Mouse (Mus musculus) neural tube, embryonic 13.5 days (tissue): ENCODE measurements around the gene Gxylt2. TPM values are rescaled to one million over a fixed set of nuclear protein-coding genes. Genes with fewer than 3 reads are reported as not detected.
A peak's percentile ranks its signal among the peaks of the same experiment; 100 is the strongest.

Experiments
- ATAC-seq: fragments of 200-750 bp; cut with Nextera tagmentation; 2 replicates; pipeline ENCODE4 v1.8.0; 2017; ENCODE audit warnings: low read depth, mild to moderate bottlenecking, moderate TSS enrichment, moderate library complexity
- H3K27ac ChIP-seq: fragments of 300-500 bp; sonication (generic); replicated peaks from 2 replicates; pipeline ENCODE4 v1.5.1; 2015; ENCODE audit warnings: moderate library complexity, mild to moderate bottlenecking, inconsistent platforms
- H3K27me3 ChIP-seq: fragments of 300-500 bp; sonication (generic); 2 replicates; pipeline ENCODE4 v1.6.1; 2015; ENCODE audit warnings: mild to moderate bottlenecking, inconsistent platforms
- H3K36me3 ChIP-seq: fragments of 300-500 bp; sonication (generic); 2 replicates; pipeline ENCODE4 v1.6.1; 2015; ENCODE audit warnings: mild to moderate bottlenecking, inconsistent platforms
- H3K4me1 ChIP-seq: fragments of 300-500 bp; sonication (generic); replicated peaks from 2 replicates; pipeline ENCODE4 v1.6.1; 2015; ENCODE audit warnings: inconsistent platforms
- H3K4me2 ChIP-seq: fragments of 300-500 bp; sonication (generic); 2 replicates; pipeline ENCODE4 v1.6.1; 2015; ENCODE audit warnings: inconsistent platforms, mild to moderate bottlenecking, moderate library complexity
- H3K4me3 ChIP-seq: fragments of 300-500 bp; sonication (generic); 2 replicates; pipeline ENCODE4 v1.5.1; 2015; ENCODE audit warnings: mild to moderate bottlenecking, inconsistent platforms
- H3K9ac ChIP-seq: fragments of 300-500 bp; sonication (generic); 2 replicates; pipeline ENCODE4 v1.6.1; 2015; ENCODE audit warnings: moderate library complexity, mild to moderate bottlenecking, inconsistent platforms
- H3K9me3 ChIP-seq: fragments of 300-500 bp; sonication (generic); 2 replicates; pipeline ENCODE4 v1.6.1; 2016; ENCODE audit warnings: inconsistent platforms
- WGBS: fragments of 180-500 bp; shearing (Covaris S2); methylation state at CpG from one replicate; pipeline ENCODE4 v1.1.7; 2015; 5-methylcytosine and 5-hydroxymethylcytosine counted together
- polyA plus RNA-seq: library from polyadenylated mRNA; unstranded; fragments of >200 nt; fragmentation: Nextera tagmentation; extraction: Ambion mirVana; gene quantifications from 2 replicates; pipeline ENCODE4 v1.2.1, GENCODE M21; 2015

The Gxylt2 gene
- polyA plus RNA-seq = 2.1 and 3.0 TPM in 2 replicates

- H3K27me3 ChIP-seq = peaks cover 58% of the 10 kb centered on the region
- under 1% methylated on average over 61 of the region's 77 CpGs for WGBS
- H3K4me2 ChIP-seq = peak within 1 kb of the TSS; percentile 93
- no peak within 1 kb of the TSS for H3K27ac ChIP-seq
- peak within 1 kb of the TSS; percentile 65 for H3K4me3 ChIP-seq
- H3K4me1 ChIP-seq = peaks cover 19% of the 10 kb centered on the region
- ATAC-seq = peak; percentile 95
- no peaks in the 10 kb centered on the region for H3K36me3 ChIP-seq
- no peaks in the 10 kb centered on the region for H3K9me3 ChIP-seq
- peak within 1 kb of the TSS; percentile 75 for H3K9ac ChIP-seq
Observed at GRCm38 (mm10) chr6:100704574-100705365, at the start of gene Gxylt2. TSS of gene Gxylt2 (plus strand) at chr6:100704734.

GRCm38 (mm10) chr6:100660395-100660794 lies 44.1 kb upstream of the Gxylt2 start:
- no peak overlapping the region for H3K27ac ChIP-seq
- WGBS = 71% methylated on average over 5 of the region's 5 CpGs
- no peaks in the 10 kb centered on the region; the same call in 1 of the 2 replicates for H3K4me1 ChIP-seq
- H3K4me2 ChIP-seq = no peak overlapping the region
- no peak for ATAC-seq
- H3K9ac ChIP-seq = no peak overlapping the region
- no peaks in the 10 kb centered on the region for H3K27me3 ChIP-seq
- H3K36me3 ChIP-seq = peaks cover 24% of the 10 kb centered on the region
- H3K4me3 ChIP-seq = no peak overlapping the region
- no peaks in the 10 kb centered on the region for H3K9me3 ChIP-seq

GRCm38 (mm10) chr6:100662224-100662623 lies 42.3 kb upstream of the Gxylt2 start:
- Histone ChIP-seq H3K9ac (no peak overlapping the region), H3K4me3 (no peak overlapping the region)
- ATAC-seq = no peak

GRCm38 (mm10) chr6:100667644-100668043 lies 36.9 kb upstream of the Gxylt2 start:
- 83% methylated on average over 8 of the region's 8 CpGs for WGBS
- H3K4me2 ChIP-seq = no peak overlapping the region
- peaks cover 24% of the 10 kb centered on the region for H3K36me3 ChIP-seq
- H3K27ac ChIP-seq = no peak overlapping the region
- no peak overlapping the region for H3K4me3 ChIP-seq
- H3K9ac ChIP-seq = no peak overlapping the region
- H3K9me3 ChIP-seq = no peaks in the 10 kb centered on the region
- ATAC-seq = no peak
- H3K27me3 ChIP-seq = peaks cover 9% of the 10 kb centered on the region
- H3K4me1 ChIP-seq = peaks cover 15% of the 10 kb centered on the region

More at GRCm38 (mm10) chr6:100662224-100662623, 42.3 kb upstream of the Gxylt2 start:
- Histone ChIP-seq H3K27me3 (no peaks in the 10 kb centered on the region), H3K4me1 (no peaks in the 10 kb centered on the region; the same call in 1 of the 2 replicates), H3K9me3 (no peaks in the 10 kb centered on the region), H3K36me3 (peaks cover 24% of the 10 kb centered on the region), H3K27ac (no peak overlapping the region), H3K4me2 (no peak overlapping the region)
- WGBS = 72% methylated on average over 6 of the region's 6 CpGs

- Histone ChIP-seq H3K27ac (no peak overlapping the region), H3K36me3 (peaks cover 12% of the 10 kb centered on the region), H3K9ac (no peak overlapping the region), H3K4me1 (peaks cover 15% of the 10 kb centered on the region), H3K4me2 (no peak overlapping the region), H3K27me3 (peaks cover 12% of the 10 kb centered on the region), H3K4me3 (no peak overlapping the region), H3K9me3 (no peaks in the 10 kb centered on the region)
- WGBS = 85% methylated on average over 2 of the region's 2 CpGs
- no peak for ATAC-seq
Observed at GRCm38 (mm10) chr6:100668858-100669257, 35.7 kb upstream of the Gxylt2 start.

- H3K4me2 ChIP-seq = peak overlapping the region; percentile 95
Observed at GRCm38 (mm10) chr6:100670370-100670841, 34.1 kb upstream of the Gxylt2 start.

GRCm38 (mm10) chr6:100670880-100671344 lies 33.6 kb upstream of the Gxylt2 start, which contains the start of gene Shq1:
TSS of gene Shq1 (minus strand) at chr6:100671157.
- H3K9ac ChIP-seq = peak within 1 kb of the TSS; percentile 72
- peak within 1 kb of the TSS; percentile 95 for H3K4me2 ChIP-seq
- peak; percentile 94 for ATAC-seq
- WGBS = under 1% methylated on average over 49 of the region's 49 CpGs
- H3K36me3 ChIP-seq = no peaks in the 10 kb centered on the region
- no peak within 1 kb of the TSS for H3K27ac ChIP-seq
- H3K4me3 ChIP-seq = peak within 1 kb of the TSS; percentile 86
- H3K4me1 ChIP-seq = peaks cover 15% of the 10 kb centered on the region
- no peaks in the 10 kb centered on the region for H3K9me3 ChIP-seq
- peaks cover 12% of the 10 kb centered on the region for H3K27me3 ChIP-seq

More at GRCm38 (mm10) chr6:100670370-100670841, 34.1 kb upstream of the Gxylt2 start:
- H3K9ac ChIP-seq = peak overlapping the region; percentile 72
- H3K27ac ChIP-seq = no peak overlapping the region
- H3K9me3 ChIP-seq = no peaks in the 10 kb centered on the region
- ATAC-seq = peak; percentile 66
- H3K27me3 ChIP-seq = peaks cover 12% of the 10 kb centered on the region
- peaks cover 15% of the 10 kb centered on the region for H3K4me1 ChIP-seq
- peak overlapping the region; percentile 86 for H3K4me3 ChIP-seq
- WGBS = under 1% methylated on average over 32 of the region's 32 CpGs
- no peaks in the 10 kb centered on the region for H3K36me3 ChIP-seq

- Histone ChIP-seq H3K27ac (no peak overlapping the region), H3K4me1 (peaks cover 15% of the 10 kb centered on the region), H3K9ac (no peak overlapping the region), H3K4me3 (peak overlapping the region; percentile 86), H3K9me3 (no peaks in the 10 kb centered on the region), H3K36me3 (no peaks in the 10 kb centered on the region), H3K4me2 (peak overlapping the region; percentile 95), H3K27me3 (peaks cover 12% of the 10 kb centered on the region)
- ATAC-seq = no peak
- 9% methylated on average over 7 of the region's 7 CpGs for WGBS
Observed at GRCm38 (mm10) chr6:100671401-100671800, 33.1 kb upstream of the Gxylt2 start.

GRCm38 (mm10) chr6:100674974-100675373 lies 29.6 kb upstream of the Gxylt2 start:
- Histone ChIP-seq H3K4me3 (no peak overlapping the region), H3K4me2 (no peak overlapping the region), H3K27ac (no peak overlapping the region), H3K36me3 (no peaks in the 10 kb centered on the region), H3K9me3 (no peaks in the 10 kb centered on the region), H3K9ac (no peak overlapping the region), H3K4me1 (peaks cover 10% of the 10 kb centered on the region), H3K27me3 (peaks cover 12% of the 10 kb centered on the region)
- WGBS = 30% methylated on average over 6 of the region's 6 CpGs
- no peak for ATAC-seq

GRCm38 (mm10) chr6:100676461-100676860 lies 28.1 kb upstream of the Gxylt2 start:
- ATAC-seq = no peak
- H3K9me3 ChIP-seq = no peaks in the 10 kb centered on the region

GRCm38 (mm10) chr6:100678636-100679035 lies 25.9 kb upstream of the Gxylt2 start:
- no peaks in the 10 kb centered on the region for H3K4me1 ChIP-seq
- no peak overlapping the region for H3K4me2 ChIP-seq
- no peaks in the 10 kb centered on the region for H3K36me3 ChIP-seq
- WGBS = 92% methylated on average over 2 of the region's 2 CpGs
- no peaks in the 10 kb centered on the region; the same call in 1 of the 2 replicates for H3K27me3 ChIP-seq
- no peak overlapping the region for H3K27ac ChIP-seq
- no peak overlapping the region for H3K9ac ChIP-seq
- no peak overlapping the region for H3K4me3 ChIP-seq
- ATAC-seq = no peak
- H3K9me3 ChIP-seq = no peaks in the 10 kb centered on the region

More at GRCm38 (mm10) chr6:100676461-100676860, 28.1 kb upstream of the Gxylt2 start:
- 89% methylated on average over 6 of the region's 7 CpGs for WGBS
- peaks cover 12% of the 10 kb centered on the region for H3K27me3 ChIP-seq
- no peak overlapping the region for H3K27ac ChIP-seq
- no peak overlapping the region for H3K9ac ChIP-seq
- no peaks in the 10 kb centered on the region for H3K36me3 ChIP-seq
- peaks cover 2% of the 10 kb centered on the region for H3K4me1 ChIP-seq
- H3K4me2 ChIP-seq = no peak overlapping the region
- no peak overlapping the region for H3K4me3 ChIP-seq

- no peaks in the 10 kb centered on the region for H3K36me3 ChIP-seq
- no peak overlapping the region for H3K4me3 ChIP-seq
- no peak for ATAC-seq
- H3K27ac ChIP-seq = no peak overlapping the region
- H3K9ac ChIP-seq = no peak overlapping the region
- no peaks in the 10 kb centered on the region for H3K9me3 ChIP-seq
- 86% methylated on average over 2 of the region's 2 CpGs for WGBS
- H3K4me2 ChIP-seq = no peak overlapping the region
- H3K27me3 ChIP-seq = no peaks in the 10 kb centered on the region
- no peaks in the 10 kb centered on the region for H3K4me1 ChIP-seq
Observed at GRCm38 (mm10) chr6:100686341-100686740, 18.2 kb upstream of the Gxylt2 start.
